Mouse (Mus musculus): ENCODE results near the gene Grap. TPM values are rescaled to one million over a fixed set of nuclear protein-coding genes. Genes with fewer than 3 reads are reported as not detected.

Gene Grap
- polyA plus RNA-seq, 1 experiment, result 0.06 TPM

GRCm38 (mm10) chr11:61665991-61666799, 13.1 kb downstream of the Grap start:
- peaks cover 6% of the 10 kb centered on the region for H3K27me3 ChIP-seq (ENCODE audit: control insufficient read depth, insufficient read depth, insufficient read length)
- no peaks in the 10 kb centered on the region for H3K79me2 ChIP-seq (ENCODE audit: control insufficient read depth, insufficient read depth)
- H3K4me3 ChIP-seq, result no peak overlapping the region
- H3ac ChIP-seq (ENCODE audit: control insufficient read depth, insufficient read length), result no peak overlapping the region
- no peak overlapping the region for H3K4me2 ChIP-seq (ENCODE audit: low read depth)
- no peaks in the 10 kb centered on the region for H3K36me3 ChIP-seq (ENCODE audit: control insufficient read depth, insufficient read depth)
- TF ChIP-seq TCF12 (IDR thresholded peaks at IDR 0.05; ENCODE audit: insufficient read depth, poor library complexity, severe bottlenecking) (no peak), CEBPB (IDR thresholded peaks at IDR 0.05; ENCODE audit: insufficient read depth, poor library complexity, severe bottlenecking) (no peak), REST (IDR thresholded peaks at IDR 0.05; ENCODE audit: insufficient read depth, insufficient read length) (no peak), TCF3 (IDR thresholded peaks at IDR 0.05; ENCODE audit: insufficient read length, low read depth) (no peak), MYOD1 (IDR thresholded peaks at IDR 0.05; ENCODE audit: control insufficient read depth in 1 of 3, insufficient read length in 2 of 3, low read depth in 2 of 3) (no peak), USF1 (IDR thresholded peaks at IDR 0.05; ENCODE audit: low read depth) (no peak), POLR2A (IDR thresholded peaks at IDR 0.05; ENCODE audit: insufficient read length, low read depth) (no peak), E2F4 (IDR thresholded peaks at IDR 0.05; ENCODE audit: insufficient read depth) (no peak), MYOG (IDR thresholded peaks at IDR 0.05; ENCODE audit: control insufficient read depth in 1 of 3, insufficient read depth in 1 of 3, insufficient read length in 2 of 3, low read depth in 2 of 3) (no peak)

GRCm38 (mm10) chr11:61667248-61667647, 14.2 kb downstream of the Grap start:
- Histone ChIP-seq H3K4me2 (ENCODE audit: low read depth) (no peak overlapping the region), H3ac (ENCODE audit: control insufficient read depth, insufficient read length) (no peak overlapping the region), H3K36me3 (ENCODE audit: control insufficient read depth, insufficient read depth) (no peaks in the 10 kb centered on the region), H3K27me3 (ENCODE audit: control insufficient read depth, insufficient read depth, insufficient read length) (peaks cover 8% of the 10 kb centered on the region), H3K4me3 (no peak overlapping the region), H3K79me2 (ENCODE audit: control insufficient read depth, insufficient read depth) (no peaks in the 10 kb centered on the region)
- TF ChIP-seq POLR2AphosphoS2 (IDR thresholded peaks at IDR 0.05; ENCODE audit: insufficient read length, low read depth) (no peak), SRF (IDR thresholded peaks at IDR 0.05; ENCODE audit: control insufficient read depth, insufficient read length, low read depth) (no peak), MYOG (IDR thresholded peaks at IDR 0.05; ENCODE audit: control insufficient read depth in 1 of 3, insufficient read depth in 1 of 3, insufficient read length in 2 of 3, low read depth in 2 of 3) (no peak), E2F4 (IDR thresholded peaks at IDR 0.05; ENCODE audit: insufficient read depth) (no peak), CEBPB (IDR thresholded peaks at IDR 0.05; ENCODE audit: insufficient read depth, poor library complexity, severe bottlenecking) (no peak), REST (IDR thresholded peaks at IDR 0.05; ENCODE audit: insufficient read depth, insufficient read length) (no peak), MAX (IDR thresholded peaks at IDR 0.05; ENCODE audit: low read depth) (no peak), USF1 (IDR thresholded peaks at IDR 0.05; ENCODE audit: low read depth) (no peak), TCF12 (IDR thresholded peaks at IDR 0.05; ENCODE audit: insufficient read depth, poor library complexity, severe bottlenecking) (no peak), MYOD1 (IDR thresholded peaks at IDR 0.05; ENCODE audit: control insufficient read depth in 1 of 3, insufficient read length in 2 of 3, low read depth in 2 of 3) (no peak), TCF3 (IDR thresholded peaks at IDR 0.05; ENCODE audit: insufficient read length, low read depth) (no peak), POLR2A (IDR thresholded peaks at IDR 0.05; ENCODE audit: insufficient read length, low read depth) (no peak)

- no peaks in the 10 kb centered on the region for H3K36me3 ChIP-seq (ENCODE audit: control insufficient read depth, insufficient read depth)
- peaks cover 9% of the 10 kb centered on the region for H3K27me3 ChIP-seq (ENCODE audit: control insufficient read depth, insufficient read depth, insufficient read length)
- no peak overlapping the region for H3K4me2 ChIP-seq (ENCODE audit: low read depth)
- no peaks in the 10 kb centered on the region for H3K79me2 ChIP-seq (ENCODE audit: control insufficient read depth, insufficient read depth)
- H3ac ChIP-seq (ENCODE audit: control insufficient read depth, insufficient read length), result no peak overlapping the region
- TF ChIP-seq TCF12 (IDR thresholded peaks at IDR 0.05; ENCODE audit: insufficient read depth, poor library complexity, severe bottlenecking), result no peak
- no peak for TF ChIP-seq E2F4 (IDR thresholded peaks at IDR 0.05; ENCODE audit: insufficient read depth)
- no peak for TF ChIP-seq REST (IDR thresholded peaks at IDR 0.05; ENCODE audit: insufficient read depth, insufficient read length)
- no peak for TF ChIP-seq POLR2A (IDR thresholded peaks at IDR 0.05; ENCODE audit: insufficient read length, low read depth)
- no peak for TF ChIP-seq CEBPB (IDR thresholded peaks at IDR 0.05; ENCODE audit: insufficient read depth, poor library complexity, severe bottlenecking)
- no peak for TF ChIP-seq POLR2AphosphoS2 (IDR thresholded peaks at IDR 0.05; ENCODE audit: insufficient read length, low read depth)
- TF ChIP-seq MYOG (IDR thresholded peaks at IDR 0.05; ENCODE audit: control insufficient read depth in 1 of 3, insufficient read depth in 1 of 3, insufficient read length in 2 of 3, low read depth in 2 of 3), result no peak
- TF ChIP-seq USF1 (IDR thresholded peaks at IDR 0.05; ENCODE audit: low read depth), result no peak
- TF ChIP-seq SRF (IDR thresholded peaks at IDR 0.05; ENCODE audit: control insufficient read depth, insufficient read length, low read depth), result no peak
- no peak overlapping the region for H3K4me3 ChIP-seq
Observed at GRCm38 (mm10) chr11:61667782-61668181, 14.7 kb downstream of the Grap start.

GRCm38 (mm10) chr11:61669492-61670490, 16.7 kb downstream of the Grap start:
- TF ChIP-seq TCF12 (IDR thresholded peaks at IDR 0.05; ENCODE audit: insufficient read depth, poor library complexity, severe bottlenecking) (no peak), REST (IDR thresholded peaks at IDR 0.05; ENCODE audit: insufficient read depth, insufficient read length) (no peak), POLR2A (IDR thresholded peaks at IDR 0.05; ENCODE audit: insufficient read length, low read depth) (no peak), TCF3 (IDR thresholded peaks at IDR 0.05; ENCODE audit: insufficient read length, low read depth) (no peak), MYOD1 (IDR thresholded peaks at IDR 0.05; ENCODE audit: control insufficient read depth in 1 of 3, insufficient read length in 2 of 3, low read depth in 2 of 3) (no peak), E2F4 (IDR thresholded peaks at IDR 0.05; ENCODE audit: insufficient read depth) (no peak), MYOG (IDR thresholded peaks at IDR 0.05; ENCODE audit: control insufficient read depth in 1 of 3, insufficient read depth in 1 of 3, insufficient read length in 2 of 3, low read depth in 2 of 3) (no peak), POLR2AphosphoS2 (IDR thresholded peaks at IDR 0.05; ENCODE audit: insufficient read length, low read depth) (no peak), MAX (IDR thresholded peaks at IDR 0.05; ENCODE audit: low read depth) (no peak), USF1 (IDR thresholded peaks at IDR 0.05; ENCODE audit: low read depth) (no peak), SRF (IDR thresholded peaks at IDR 0.05; ENCODE audit: control insufficient read depth, insufficient read length, low read depth) (no peak), CEBPB (IDR thresholded peaks at IDR 0.05; ENCODE audit: insufficient read depth, poor library complexity, severe bottlenecking) (no peak)
- H3ac ChIP-seq (ENCODE audit: control insufficient read depth, insufficient read length), result no peak overlapping the region
- no peak overlapping the region for H3K4me3 ChIP-seq
- H3K27me3 ChIP-seq (ENCODE audit: control insufficient read depth, insufficient read depth, insufficient read length), result peaks cover 5% of the 10 kb centered on the region
- no peaks in the 10 kb centered on the region for H3K36me3 ChIP-seq (ENCODE audit: control insufficient read depth, insufficient read depth)
- H3K79me2 ChIP-seq (ENCODE audit: control insufficient read depth, insufficient read depth), result no peaks in the 10 kb centered on the region
- H3K4me2 ChIP-seq (ENCODE audit: low read depth), result no peak overlapping the region

All from myocyte (in vitro differentiated cells).